Comparison of ENCODE assay signal across 14 mouse cellular contexts in genomic region chr13:49073295-49073694, GRCm38 (mm10).
"Had no signal": no experiment of that assay in that cellular context is flagged by ENCODE, and none has a peak within 500 bp of the region (broad histone marks: within the 10 kb centered on the region; RNA-seq: fewer than 3 reads in every experiment).

No protein-coding gene starts in this region.

- DNase-seq: kidney, adult 8-10 months; kidney, postnatal 4 days; liver; liver, embryonic 13.5 days; lung, adult 2 months; lung, postnatal 14 days; right cerebral cortex, postnatal 14 days; thymus, postnatal 4 days had no signal

- H3K4me2 ChIP-seq: limb, embryonic 12.5 days; liver, embryonic 13.5 days; midbrain, embryonic 11.5 days; midbrain, embryonic 15.5 days had no signal

- H3K27me3 ChIP-seq: limb, embryonic 12.5 days; liver, embryonic 13.5 days; midbrain, embryonic 15.5 days had no signal

- H3K36me3 ChIP-seq: limb, embryonic 12.5 days; liver, embryonic 13.5 days had no signal

- H3K27ac ChIP-seq: limb, embryonic 12.5 days; liver, embryonic 13.5 days; macrophage; midbrain, embryonic 15.5 days had no signal

- H3K4me1 ChIP-seq: limb, embryonic 12.5 days; liver, embryonic 13.5 days; megakaryocyte, embryonic 14.5 days; midbrain, embryonic 15.5 days had no signal

- ATAC-seq: intestine, embryonic 16.5 days; midbrain, embryonic 15.5 days had no signal

- H3K9me3 ChIP-seq: limb, embryonic 12.5 days; liver, embryonic 13.5 days; megakaryocyte, embryonic 14.5 days; midbrain, embryonic 15.5 days had no signal

- H3K9ac ChIP-seq: limb, embryonic 12.5 days; liver, embryonic 13.5 days; midbrain, embryonic 15.5 days had no signal

- H3K4me3 ChIP-seq: limb, embryonic 12.5 days; liver, embryonic 13.5 days; megakaryocyte, embryonic 14.5 days; midbrain, embryonic 15.5 days had no signal
